Mouse (Mus musculus) embryonic facial prominence, embryonic 11.5 days (tissue): ENCODE data around the gene Igf2bp2. TPM values are rescaled to one million over a fixed set of nuclear protein-coding genes. Genes with fewer than 3 reads are reported as not detected.

Experiments
- ATAC-seq: fragments of 200-750 bp; cut with Nextera tagmentation; replicated peaks from 2 replicates; pipeline ENCODE4 v1.8.0; 2017; ENCODE audit warnings: low read depth; ENCODE audit not compliant: insufficient number of reproducible peaks, low FRiP score, low TSS enrichment
- DNase-seq: peaks from one replicate; pipeline ENCODE4 v3.0.0-alpha.2; 2015; ENCODE audit warnings: low spot score
- H3K27ac ChIP-seq: fragments of 300-500 bp; sonication (generic); replicated peaks from 2 replicates; pipeline ENCODE4 v1.5.1; 2014; ENCODE audit warnings: mild to moderate bottlenecking, low read depth, low read length, control low read depth
- H3K27me3 ChIP-seq: fragments of 300-500 bp; sonication (generic); 2 replicates; pipeline ENCODE4 v1.6.1; 2014; ENCODE audit warnings: mild to moderate bottlenecking, low read length, moderate library complexity, mixed read lengths; ENCODE audit not compliant: control insufficient read depth, insufficient read depth
- H3K36me3 ChIP-seq: fragments of 300-500 bp; sonication (generic); replicated peaks from 2 replicates; pipeline ENCODE4 v1.6.1; 2014; ENCODE audit warnings: low read depth, mild to moderate bottlenecking, low read length, moderate library complexity, mixed read lengths; ENCODE audit not compliant: control insufficient read depth, insufficient read depth
- H3K4me1 ChIP-seq: fragments of 300-500 bp; sonication (generic); 2 replicates; pipeline ENCODE4 v1.6.1; 2014; ENCODE audit warnings: low read length, mixed read lengths; ENCODE audit not compliant: control insufficient read depth, insufficient read depth
- H3K4me2 ChIP-seq: fragments of 300-500 bp; sonication (generic); 2 replicates; pipeline ENCODE4 v1.6.1; 2014; ENCODE audit warnings: low read depth, mild to moderate bottlenecking, control low read depth, low read length, moderate library complexity
- H3K4me3 ChIP-seq: fragments of 300-500 bp; sonication (generic); 2 replicates; pipeline ENCODE4 v1.5.1; 2014; ENCODE audit warnings: low read depth, low read length, control low read depth
- H3K9ac ChIP-seq: fragments of 300-500 bp; sonication (generic); replicated peaks from 2 replicates; pipeline ENCODE4 v1.6.1; 2014; ENCODE audit warnings: mild to moderate bottlenecking, control low read depth, low read length
- H3K9me3 ChIP-seq: fragments of 300-500 bp; sonication (generic); replicated peaks from 2 replicates; pipeline ENCODE4 v1.6.1; 2016; ENCODE audit warnings: mild to moderate bottlenecking, low read length, inconsistent platforms, mixed read lengths; ENCODE audit not compliant: control insufficient read depth
- WGBS: fragments of 180-500 bp; shearing (Covaris S2); extraction: QIAGEN DNeasy Blood & Tissue Kit; methylation state at CpG from one replicate; pipeline ENCODE4 v1.1.7; 2014; 5-methylcytosine and 5-hydroxymethylcytosine counted together
- polyA plus RNA-seq: library from polyadenylated mRNA; unstranded; fragments of >200 nt; fragmentation: Nextera tagmentation; extraction: Ambion mirVana; gene quantifications from 2 replicates; pipeline ENCODE4 v1.2.1, GENCODE M21; 2014

Igf2bp2 gene
- polyA plus RNA-seq, 1 experiment from 2014 or later = 149 TPM

GRCm38 (mm10) chr16:22160386-22161145 lies 2.5 kb downstream of the Igf2bp2 start:
- Histone ChIP-seq H3K36me3 (no peaks in the 10 kb centered on the region), H3K9ac (peak overlapping the region; percentile 5; the same call in 1 of the 2 replicates), H3K4me3 (peak overlapping the region; percentile 99), H3K27me3 (no peaks in the 10 kb centered on the region), H3K9me3 (no peaks in the 10 kb centered on the region), H3K4me1 (no peaks in the 10 kb centered on the region), H3K4me2 (peak overlapping the region; percentile 81), H3K27ac (no peak overlapping the region)
- DNase-seq (peak; percentile 44), ATAC-seq (no peak)
- under 1% methylated on average over 16 of the region's 16 CpGs for WGBS

- Histone ChIP-seq H3K4me3 (no peak overlapping the region), H3K36me3 (no peaks in the 10 kb centered on the region), H3K27ac (no peak overlapping the region), H3K9ac (no peak overlapping the region), H3K9me3 (no peaks in the 10 kb centered on the region), H3K4me2 (no peak overlapping the region), H3K27me3 (no peaks in the 10 kb centered on the region), H3K4me1 (no peaks in the 10 kb centered on the region)
- DNase-seq = no peak
- ATAC-seq = peak; percentile 42; the same call in 1 of the 2 replicates
- 90% methylated on average over 11 of the region's 11 CpGs for WGBS
Observed at GRCm38 (mm10) chr16:22152941-22153444, 10.1 kb downstream of the Igf2bp2 start.

- WGBS = 14% methylated on average over 8 of the region's 11 CpGs
- H3K9ac ChIP-seq = no peak overlapping the region
Observed at GRCm38 (mm10) chr16:22151706-22152315, 11.3 kb downstream of the Igf2bp2 start.

GRCm38 (mm10) chr16:22150421-22150820 lies 12.7 kb downstream of the Igf2bp2 start:
- ATAC-seq = no peak
- H3K27me3 ChIP-seq = no peaks in the 10 kb centered on the region
- H3K36me3 ChIP-seq = no peaks in the 10 kb centered on the region
- no peak overlapping the region for H3K4me3 ChIP-seq
- H3K27ac ChIP-seq = no peak overlapping the region
- 32% methylated on average over 2 of the region's 2 CpGs for WGBS
- H3K4me1 ChIP-seq = no peaks in the 10 kb centered on the region
- no peak overlapping the region for H3K4me2 ChIP-seq
- no peak for DNase-seq
- H3K9me3 ChIP-seq = no peaks in the 10 kb centered on the region
- no peak overlapping the region; the same call in 1 of the 2 replicates for H3K9ac ChIP-seq

More at GRCm38 (mm10) chr16:22151706-22152315, 11.3 kb downstream of the Igf2bp2 start:
- Histone ChIP-seq H3K4me3 (no peak overlapping the region), H3K27ac (no peak overlapping the region), H3K27me3 (no peaks in the 10 kb centered on the region), H3K4me2 (no peak overlapping the region), H3K4me1 (no peaks in the 10 kb centered on the region), H3K9me3 (no peaks in the 10 kb centered on the region), H3K36me3 (no peaks in the 10 kb centered on the region)
- ATAC-seq (no peak), DNase-seq (peak; percentile 12)

GRCm38 (mm10) chr16:22149659-22150345 lies 13.3 kb downstream of the Igf2bp2 start:
- DNase-seq (peak; percentile 65), ATAC-seq (no peak)
- Histone ChIP-seq H3K4me1 (no peaks in the 10 kb centered on the region), H3K4me3 (no peak overlapping the region), H3K27me3 (no peaks in the 10 kb centered on the region), H3K27ac (no peak overlapping the region), H3K9me3 (no peaks in the 10 kb centered on the region), H3K9ac (no peak overlapping the region), H3K36me3 (no peaks in the 10 kb centered on the region), H3K4me2 (no peak overlapping the region)
- WGBS = 27% methylated on average over 10 of the region's 10 CpGs

- Histone ChIP-seq H3K27ac (no peak overlapping the region), H3K9ac (no peak overlapping the region), H3K27me3 (no peaks in the 10 kb centered on the region), H3K4me1 (no peaks in the 10 kb centered on the region), H3K36me3 (no peaks in the 10 kb centered on the region), H3K4me3 (no peak overlapping the region), H3K9me3 (no peaks in the 10 kb centered on the region), H3K4me2 (no peak overlapping the region)
- 31% methylated on average over 2 of the region's 2 CpGs for WGBS
- DNase-seq (no peak), ATAC-seq (no peak)
Observed at GRCm38 (mm10) chr16:22149076-22149475, 14.0 kb downstream of the Igf2bp2 start.

GRCm38 (mm10) chr16:22147131-22147530 lies 16.0 kb downstream of the Igf2bp2 start:
- 83% methylated on average over 1 of the region's 1 CpGs for WGBS
- DNase-seq (no peak), ATAC-seq (no peak)
- Histone ChIP-seq H3K4me1 (no peaks in the 10 kb centered on the region), H3K9me3 (no peaks in the 10 kb centered on the region), H3K4me3 (no peak overlapping the region), H3K4me2 (no peak overlapping the region), H3K9ac (no peak overlapping the region), H3K36me3 (no peaks in the 10 kb centered on the region), H3K27ac (no peak overlapping the region), H3K27me3 (no peaks in the 10 kb centered on the region)
